Mouse (Mus musculus) liver, embryonic 14.5 days (tissue): ENCODE data around the gene Yipf3.

Experiments
- CTCF ChIP-seq: IDR thresholded peaks from 2 replicates; pipeline ENCODE4 v1.5.1; 2016; ENCODE audit warnings: antibody characterized with exemption, low read depth, control low read depth
- EP300 ChIP-seq: IDR thresholded peaks from 2 replicates; pipeline ENCODE4 v1.6.1; 2016; ENCODE audit warnings: antibody characterized with exemption, low read depth

DNA sequence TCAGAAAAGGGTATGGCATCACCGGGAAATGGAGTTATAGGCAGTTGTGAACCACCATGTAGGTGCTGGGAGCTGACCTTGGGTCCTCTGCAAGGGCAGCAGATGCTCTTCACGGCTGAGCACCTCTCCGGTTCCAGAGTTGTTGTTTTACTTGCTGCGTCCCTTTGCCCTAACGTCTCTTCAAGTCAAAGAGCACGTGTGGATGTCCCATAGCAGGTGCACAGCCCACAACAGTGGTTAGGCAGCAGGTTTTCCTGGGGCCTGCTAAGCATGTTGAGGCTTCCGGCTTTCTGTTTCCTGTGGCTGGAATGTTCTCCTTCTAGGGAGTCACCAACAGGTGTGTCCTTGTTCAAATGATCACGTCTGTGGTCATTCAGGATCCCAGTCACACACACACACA, 36.0 kb downstream of the Yipf3 start:
- TF ChIP-seq CTCF, result no peak
- TF ChIP-seq EP300, result no peak
